Mouse (Mus musculus): ENCODE results near the gene Gm3417.

DNA sequence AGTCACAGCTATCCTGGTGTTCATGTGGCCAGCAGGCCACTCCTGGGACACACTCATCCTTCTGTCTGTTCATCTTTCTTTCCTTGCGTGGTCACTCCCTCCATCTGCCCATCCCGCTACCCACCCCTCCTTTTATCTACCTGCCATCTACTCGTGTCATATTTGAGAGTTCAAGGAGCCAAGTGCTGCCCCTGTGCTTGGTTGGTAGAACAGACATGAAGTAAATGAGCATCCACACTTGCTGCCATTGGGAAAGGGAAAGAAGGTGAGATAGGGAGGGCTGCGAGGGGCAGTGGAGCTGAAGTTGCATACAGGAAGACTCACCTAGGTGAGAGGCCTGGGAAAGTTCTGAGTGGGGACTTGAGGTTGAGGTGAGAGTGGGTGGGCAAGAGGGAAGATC lies 64.2 kb downstream of the Gm3417 start:
- TF ChIP-seq EP300 (IDR thresholded peaks at IDR 0.05; ENCODE audit: insufficient read depth, low read depth, low read length) (no peak), POLR2A (IDR thresholded peaks at IDR 0.05; ENCODE audit: insufficient read depth, low read depth, low read length) (no peak)

All from heart, adult 2 months (tissue).